Mouse (Mus musculus) kidney, adult 9 months (tissue): ENCODE data around the gene Trp73.

Experiments used
- DNase-seq: peaks from one replicate; pipeline ENCODE4 v3.0.0; 2022

The Trp73 gene

DNA sequence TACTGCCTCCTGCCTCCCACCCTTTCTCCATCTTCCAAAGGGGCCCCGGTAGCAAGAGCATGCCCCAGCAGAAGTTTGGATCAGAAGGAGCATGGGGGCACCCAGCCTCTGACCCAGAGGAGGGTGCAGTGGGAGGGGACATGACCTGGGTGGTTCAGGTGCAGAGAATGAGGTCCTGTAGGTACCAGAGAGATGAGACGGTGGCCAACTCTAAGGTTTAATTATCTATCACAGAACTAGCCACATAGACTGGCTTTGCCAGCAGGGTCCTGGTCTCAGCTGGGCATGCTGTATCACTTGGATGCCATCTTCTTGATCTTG lies 113.6 kb downstream of the Trp73 start:
- no peak for DNase-seq

- DNase-seq = peak; percentile 97
Measured at GRCm38 (mm10) chr4:154025641-154026440, 114.2 kb downstream of the Trp73 start, which contains the start of gene Smim1. Gene Smim1 (minus strand): TSS chr4:154026230.

GRCm38 (mm10) chr4:154024729-154025521 lies 115.1 kb downstream of the Trp73 start:
- peak; percentile 57 for DNase-seq

GRCm38 (mm10) chr4:154023754-154024601 lies 116.0 kb downstream of the Trp73 start:
- DNase-seq = peak; percentile 60

- no peak for DNase-seq
Measured at GRCm38 (mm10) chr4:154022844-154023243, 117.2 kb downstream of the Trp73 start.

- peak; percentile 97 for DNase-seq
Measured at GRCm38 (mm10) chr4:154022407-154022806, 117.6 kb downstream of the Trp73 start.

- peak; percentile 73 for DNase-seq
Measured at GRCm38 (mm10) chr4:154021432-154021831, 118.6 kb downstream of the Trp73 start.

DNA sequence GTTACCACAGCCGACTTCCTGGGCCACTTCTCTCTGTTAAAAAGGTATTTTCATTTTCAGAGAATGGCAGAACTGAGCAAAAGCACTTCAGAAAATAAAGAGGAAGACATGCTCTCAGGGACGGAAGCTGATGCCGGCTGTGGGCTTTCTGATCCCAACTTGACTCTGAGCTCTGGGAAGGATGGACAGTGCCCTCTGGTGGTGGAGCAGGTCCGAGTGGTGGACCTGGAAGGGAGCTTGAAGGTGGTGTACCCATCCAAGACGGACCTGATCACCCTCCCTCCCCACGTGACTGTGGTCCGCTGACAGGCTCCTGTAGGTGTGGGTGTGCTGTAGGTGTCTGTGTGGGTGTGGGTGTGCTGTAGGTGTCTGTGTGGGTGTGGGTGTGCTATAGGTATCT lies 120.4 kb downstream of the Trp73 start:
- peak; percentile 88 for DNase-seq

DNA sequence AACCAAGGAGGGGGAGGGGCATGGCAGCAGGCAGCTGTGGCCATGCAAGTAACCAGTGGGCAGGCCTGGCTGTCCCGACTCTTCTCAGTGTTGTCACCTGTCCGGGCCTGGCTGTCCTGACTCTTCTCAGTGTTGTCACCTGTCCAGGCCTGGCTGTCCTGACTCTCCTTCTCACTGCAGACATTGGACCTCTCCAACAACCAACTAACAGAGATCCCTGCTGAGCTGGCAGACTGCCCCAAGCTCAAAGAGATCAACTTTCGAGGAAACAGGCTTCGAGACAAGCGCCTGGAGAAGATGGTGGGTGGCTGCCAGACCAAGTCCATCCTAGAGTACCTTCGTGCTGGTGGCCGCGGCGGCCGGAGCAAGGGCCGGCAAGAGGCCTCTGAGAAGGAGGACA lies 124.5 kb downstream of the Trp73 start:
- DNase-seq = peak; percentile 64

GRCm38 (mm10) chr4:154012132-154012882 lies 127.7 kb downstream of the Trp73 start:
- DNase-seq = no peak

- DNase-seq = peak; percentile 85
Measured at GRCm38 (mm10) chr4:154011646-154012089, 128.3 kb downstream of the Trp73 start, which contains the start of gene Lrrc47. Gene Lrrc47 (plus strand): TSS chr4:154011731.

DNA sequence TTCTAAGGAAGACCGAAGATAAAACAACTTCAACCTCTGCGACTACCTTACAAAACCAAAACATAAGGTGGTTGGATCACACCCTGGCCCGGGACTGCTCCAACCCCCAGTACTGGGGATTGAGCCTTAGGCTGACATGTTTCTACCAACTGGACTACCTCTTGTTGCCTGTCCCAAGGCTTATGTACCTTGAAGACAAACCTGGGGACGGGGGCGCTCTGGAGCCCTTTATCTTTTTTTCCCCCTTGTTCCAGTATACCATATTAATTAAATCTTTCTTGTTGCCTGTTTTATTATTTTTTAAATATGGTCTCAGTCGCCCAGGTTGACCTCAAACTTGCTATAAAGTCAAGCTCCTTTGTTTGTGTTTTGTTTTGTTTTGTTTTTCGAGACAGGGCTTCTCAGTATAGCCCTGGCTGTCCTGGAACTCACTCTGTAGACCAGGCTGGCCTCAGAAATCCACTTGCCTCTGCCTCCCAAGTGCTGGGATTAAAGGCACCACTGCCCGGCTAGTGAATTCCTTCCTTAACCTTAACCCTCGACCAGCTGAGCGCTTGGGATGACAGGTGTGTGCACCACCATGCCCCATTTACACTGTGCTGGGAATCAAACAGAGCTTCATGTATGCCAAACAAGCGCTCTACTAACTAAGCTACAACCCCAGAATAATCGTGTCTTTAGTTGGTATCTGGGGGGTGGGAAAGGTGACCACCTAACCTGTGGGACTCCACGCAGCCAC lies 128.9 kb downstream of the Trp73 start:
- DNase-seq = no peak

DNA sequence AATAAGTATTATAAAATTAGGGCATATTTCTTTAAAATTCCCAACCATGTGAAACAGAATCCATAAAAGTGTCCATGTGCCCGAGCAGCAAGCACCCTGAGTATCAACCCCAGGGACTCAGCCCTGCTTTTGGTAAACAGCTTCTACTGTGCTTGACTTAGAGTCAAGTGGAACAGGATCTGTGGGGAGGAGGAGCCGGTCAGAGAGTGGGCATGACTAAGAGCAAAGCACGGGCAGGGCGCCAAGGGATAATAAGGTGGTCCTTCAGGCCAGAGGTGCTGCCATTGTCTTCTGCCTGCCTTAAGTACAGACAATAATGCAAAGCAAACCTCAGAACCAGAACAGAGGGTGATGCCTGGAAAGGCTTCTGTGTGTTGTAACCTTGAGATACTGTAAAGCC lies 132.2 kb downstream of the Trp73 start:
- no peak for DNase-seq

DNA sequence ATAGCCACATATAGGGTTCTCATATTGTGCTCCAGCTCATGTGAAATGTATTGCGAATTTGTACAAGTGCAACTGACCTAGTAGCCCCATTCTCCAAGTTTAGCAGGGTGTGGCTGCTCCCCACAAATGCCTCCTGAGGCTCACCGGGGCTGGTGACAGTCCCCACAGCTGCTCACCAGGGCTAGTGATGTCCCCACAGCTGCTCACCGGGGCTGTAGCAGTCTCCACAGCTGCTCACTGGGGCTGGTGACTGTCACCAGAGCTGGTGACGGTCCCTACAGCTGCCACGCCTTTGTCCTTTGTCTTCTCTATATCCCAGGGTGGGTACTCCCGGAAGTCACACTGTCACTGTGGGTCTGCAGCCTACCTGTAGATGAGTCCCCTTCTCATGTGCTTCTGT lies 133.7 kb downstream of the Trp73 start:
- no peak for DNase-seq
